Mouse (Mus musculus): ENCODE measurements around the gene Timm13.

- TF ChIP-seq POLR2A (IDR thresholded peaks at IDR 0.05; ENCODE audit: insufficient read depth, low read length) (no peak), CTCF (IDR thresholded peaks at IDR 0.05; ENCODE audit: low read depth, low read length) (no peak), EP300 (IDR thresholded peaks at IDR 0.05; ENCODE audit: insufficient read depth, low read depth, low read length) (no peak)
Measured at GRCm38 (mm10) chr10:80915260-80915659, 14.5 kb upstream of the Timm13 start.

All from ES-Bruce4 (cell line).